Mouse (Mus musculus): Measurements from ENCODE around the gene Fcer1g.

Fcer1g gene

GRCm38 (mm10) chr1:171212854-171213253 is 21.3 kb downstream of the Fcer1g start:
- DNase-seq, result no peak

- no peak for DNase-seq
Measured at GRCm38 (mm10) chr1:171209409-171209808, 24.8 kb downstream of the Fcer1g start.

- DNase-seq, result no peak
Measured at GRCm38 (mm10) chr1:171205704-171206493, 28.3 kb downstream of the Fcer1g start.

DNA sequence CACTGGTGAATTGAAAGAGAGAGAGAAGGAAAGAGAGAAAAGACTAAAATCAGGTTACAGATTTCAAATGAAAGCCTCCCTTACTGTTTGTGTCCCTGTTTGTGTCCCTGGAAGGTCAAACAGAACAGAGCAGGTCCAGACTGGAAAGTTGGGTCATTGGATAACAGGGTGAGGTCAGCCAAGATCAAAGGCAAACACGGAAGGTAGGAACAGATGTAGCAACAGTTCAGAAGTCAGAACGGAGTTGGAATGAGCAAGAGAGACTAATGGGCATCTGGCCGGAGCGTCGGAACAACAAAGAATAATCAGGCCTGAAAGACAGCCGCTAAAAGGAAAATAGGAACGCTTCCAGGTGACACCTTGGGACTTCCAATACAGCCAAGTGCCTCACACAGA is 29.9 kb downstream of the Fcer1g start:
- no peak for DNase-seq

GRCm38 (mm10) chr1:171203471-171204248 is 30.5 kb downstream of the Fcer1g start:
- DNase-seq, result no peak

GRCm38 (mm10) chr1:171200769-171201168 is 33.4 kb downstream of the Fcer1g start:
- no peak for DNase-seq

GRCm38 (mm10) chr1:171199532-171199931 is 34.6 kb downstream of the Fcer1g start:
- no peak for DNase-seq

DNA sequence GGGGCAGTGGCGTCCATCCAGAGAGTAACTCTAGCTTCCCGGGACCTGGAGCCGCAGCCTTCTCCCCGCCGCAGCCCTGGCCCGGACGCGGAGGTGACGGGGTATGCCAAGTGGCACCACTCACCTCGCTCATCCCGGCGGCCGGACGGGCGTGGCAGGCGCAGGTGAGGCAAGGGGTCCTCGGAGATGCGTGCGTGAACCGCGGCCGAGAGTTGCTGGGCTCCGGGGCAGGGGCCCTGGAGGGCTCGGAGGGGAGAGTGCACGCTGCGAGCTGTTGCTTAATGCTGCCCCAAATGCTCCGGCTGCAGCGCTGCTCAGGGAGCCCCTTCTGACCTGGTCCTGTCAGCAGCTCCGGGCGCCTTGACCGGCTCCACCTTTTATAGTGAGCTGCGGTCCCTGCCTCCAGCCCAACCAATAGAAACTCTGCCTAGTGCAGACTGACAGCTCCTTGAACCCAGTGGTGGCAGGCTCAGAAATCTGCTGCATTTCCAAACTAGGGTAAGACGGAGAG is 38.2 kb downstream of the Fcer1g start, which contains the start of gene Pcp4l1:
TSS of gene Pcp4l1 (minus strand) at position 382 of the 511 bp plus-strand sequence.
- peak; percentile 75 to 76 for DNase-seq

DNA sequence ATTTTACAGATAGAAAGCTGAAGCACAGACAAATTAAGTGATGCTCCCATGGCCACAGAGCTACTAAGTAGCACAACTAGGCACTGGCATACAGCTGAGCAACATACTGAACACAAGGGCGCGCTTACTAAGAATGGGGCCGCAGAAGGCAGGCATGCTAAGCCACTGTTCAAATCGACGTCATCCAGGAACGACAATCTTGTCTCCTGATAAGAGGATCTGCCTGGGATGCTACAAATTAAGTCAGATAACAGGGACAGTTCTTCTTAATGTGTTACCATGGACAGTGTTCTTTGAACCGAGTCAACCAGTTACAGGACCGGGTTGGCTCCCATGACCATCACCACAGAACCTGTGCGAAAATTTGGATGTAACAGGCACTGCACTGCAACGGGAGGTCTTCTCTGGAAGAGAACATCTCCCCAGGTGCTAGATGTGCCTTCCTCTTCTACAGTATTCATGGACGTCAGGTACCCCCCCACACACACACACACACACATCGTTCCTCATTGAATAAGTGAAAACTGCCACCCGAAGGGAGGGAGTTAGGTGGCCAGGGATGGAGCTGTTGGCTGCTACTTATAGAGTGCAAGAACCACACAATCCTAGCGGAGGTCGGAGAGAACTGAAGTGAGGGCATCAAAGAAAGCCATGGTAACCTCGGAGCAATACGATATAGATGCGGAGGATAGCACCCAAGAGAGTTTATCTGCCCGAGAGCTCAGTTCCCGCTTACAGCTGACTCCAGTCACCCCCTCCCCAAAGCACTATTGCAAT is 38.9 kb downstream of the Fcer1g start:
- DNase-seq, result no peak

DNA sequence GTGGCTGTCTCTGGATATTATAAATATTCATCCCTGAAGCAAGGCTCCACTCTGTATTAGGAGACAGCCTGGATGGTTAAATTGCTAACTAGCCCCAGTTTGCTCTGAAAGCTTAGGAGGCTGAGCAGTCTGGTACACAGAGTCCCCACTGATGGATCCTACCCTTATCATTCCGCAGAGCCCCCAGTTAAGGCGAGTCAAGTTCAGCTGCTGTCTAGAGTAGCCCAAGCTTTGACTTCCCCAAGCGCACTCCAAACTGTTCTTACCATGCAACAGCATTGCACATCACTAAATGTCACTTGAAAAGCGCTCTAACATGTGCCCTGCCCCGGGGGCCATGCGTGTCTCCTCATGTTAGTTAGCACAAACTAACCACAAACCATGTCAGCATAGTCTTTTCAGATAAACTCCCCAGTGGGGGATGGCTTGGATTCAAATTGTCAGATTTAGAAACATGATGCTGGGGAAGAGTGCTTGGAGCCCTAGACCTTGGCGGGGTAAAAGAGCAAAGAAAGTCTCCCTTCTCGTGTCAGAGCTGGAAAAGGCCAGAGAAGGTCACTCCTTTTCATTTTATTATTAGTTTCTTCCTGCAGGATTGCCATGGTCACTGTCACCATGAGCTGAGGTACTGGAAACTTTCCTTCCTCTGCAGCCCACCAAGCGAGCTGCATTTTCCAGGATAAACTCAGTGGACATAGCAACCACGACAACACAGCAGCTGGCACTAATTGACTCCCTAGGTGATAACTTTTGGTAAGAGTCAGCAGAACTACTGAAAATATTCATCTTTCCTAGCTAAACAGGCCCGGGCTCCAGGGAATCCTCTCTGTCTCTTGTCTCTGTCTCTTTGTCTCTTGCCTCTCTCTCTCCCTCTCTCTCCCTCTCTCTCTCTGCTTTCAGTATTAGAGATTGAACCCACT is 40.0 kb downstream of the Fcer1g start:
- no peak for DNase-seq

- peak in 1 of 2 experiments; percentile 20 for DNase-seq
Measured at GRCm38 (mm10) chr1:171193093-171193840, 40.9 kb downstream of the Fcer1g start.

DNA sequence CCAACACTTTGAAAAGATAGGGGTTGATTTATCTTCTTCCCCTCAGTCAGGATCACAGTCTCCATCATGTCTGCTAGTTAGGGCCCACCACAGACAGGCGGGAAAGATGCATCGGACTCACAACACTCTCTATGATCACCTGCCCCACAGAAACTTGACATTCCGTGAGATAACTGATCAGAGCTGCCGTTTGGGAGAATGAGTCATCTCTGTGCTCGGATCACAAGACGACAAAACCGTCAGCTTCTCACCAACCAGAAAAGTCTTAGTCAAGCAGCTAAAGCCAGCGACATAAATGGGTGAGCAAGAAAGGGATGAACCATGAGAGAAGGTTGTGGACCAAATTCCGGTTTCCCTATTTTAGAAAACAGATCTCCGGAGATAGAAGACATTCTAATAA is 41.9 kb downstream of the Fcer1g start:
- no peak for DNase-seq

DNA sequence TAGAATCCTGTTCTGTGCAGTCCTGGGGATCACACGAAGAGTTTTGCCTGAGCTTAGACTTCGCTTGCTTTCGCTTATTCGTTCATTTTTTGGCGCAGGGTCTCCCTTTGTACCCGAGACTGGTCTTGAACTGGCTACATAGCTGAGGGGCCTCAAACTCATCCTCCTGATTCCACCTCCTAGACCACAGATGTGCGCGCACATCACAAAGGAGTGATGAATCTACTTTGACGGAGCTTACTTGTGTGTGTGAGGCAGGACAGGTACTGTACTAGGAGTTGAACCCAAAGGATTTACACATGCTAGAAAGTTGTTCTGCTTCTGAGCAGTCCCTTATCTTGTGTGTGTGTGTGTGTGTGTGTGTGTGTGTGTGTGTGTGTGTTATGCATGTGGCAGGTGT is 43.3 kb downstream of the Fcer1g start:
- DNase-seq, result no peak

DNA sequence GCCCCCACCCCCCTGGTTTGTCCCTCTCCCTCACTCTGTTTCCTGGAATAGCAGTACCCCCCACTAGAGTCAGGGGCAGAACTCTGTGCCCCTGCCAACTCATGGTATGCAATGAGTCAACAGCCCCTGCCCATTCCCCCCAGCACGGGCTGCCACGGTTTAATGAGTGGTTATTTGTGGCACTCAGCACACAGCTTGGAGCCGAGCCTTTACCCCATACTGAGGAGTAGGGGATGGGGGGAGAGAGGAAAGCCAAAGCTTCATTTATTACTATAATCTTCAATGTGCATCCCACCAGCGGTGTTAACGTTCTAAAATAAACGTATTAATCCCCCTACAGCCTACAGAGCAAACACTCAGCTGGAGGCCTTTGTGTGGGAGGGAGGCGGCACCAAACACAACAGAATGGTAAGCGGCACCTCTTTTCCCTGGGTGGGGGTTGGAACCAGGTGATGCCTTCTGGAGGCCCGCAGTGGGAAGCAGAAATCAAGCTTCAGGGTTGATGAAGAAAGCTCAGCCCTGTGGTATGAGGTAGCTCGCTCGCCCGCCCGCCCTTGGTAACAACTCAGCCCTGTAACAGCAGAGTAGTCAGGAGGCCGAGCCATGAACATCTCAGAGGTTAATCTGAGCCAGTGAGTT is 44.6 kb downstream of the Fcer1g start:
- DNase-seq, result peak; percentile 15 to 32

DNA sequence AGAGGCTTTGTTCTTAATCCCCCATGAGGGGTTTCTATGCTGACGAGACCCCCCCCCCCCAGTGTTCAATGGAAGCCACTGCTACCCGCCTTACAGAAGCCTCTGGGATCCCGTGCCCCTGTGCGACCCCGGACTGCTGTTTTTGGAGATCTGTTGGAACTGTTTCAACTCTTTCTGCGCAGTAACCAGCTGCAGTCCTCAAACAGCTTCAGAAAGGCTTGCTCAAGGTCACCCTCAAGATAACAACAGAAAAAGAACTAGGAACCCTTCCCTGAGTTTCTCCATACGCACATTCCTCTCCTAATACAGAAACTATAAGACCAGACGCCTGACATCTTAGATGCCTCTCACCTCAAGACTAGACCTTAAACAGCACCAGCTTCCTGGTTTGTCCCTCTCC is 45.1 kb downstream of the Fcer1g start:
- DNase-seq, result no peak

GRCm38 (mm10) chr1:171187851-171188700 is 46.1 kb downstream of the Fcer1g start:
- DNase-seq, result no peak

DNA sequence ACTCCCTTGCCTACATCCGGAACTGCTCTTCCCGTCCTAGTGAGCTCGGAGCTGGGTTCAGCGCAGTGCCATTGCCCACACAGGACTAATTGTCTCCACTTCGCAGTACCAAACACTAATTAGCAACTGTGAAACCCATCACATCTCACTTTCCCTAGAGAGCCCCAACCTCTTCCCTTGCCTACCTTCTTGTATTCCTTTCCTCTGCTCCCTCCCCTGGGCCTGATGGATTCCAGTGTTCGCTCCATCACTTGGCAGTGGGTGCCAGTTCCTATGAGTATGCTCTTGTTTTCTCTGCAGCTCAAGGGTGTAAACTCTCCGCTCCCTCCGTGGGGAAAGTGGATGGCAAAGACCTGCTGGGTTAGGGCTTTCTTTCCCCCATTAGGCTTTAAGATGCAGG is 48.5 kb downstream of the Fcer1g start:
- DNase-seq, result no peak

- no peak for DNase-seq
Measured at GRCm38 (mm10) chr1:171184314-171184713, 49.9 kb downstream of the Fcer1g start.

GRCm38 (mm10) chr1:171183620-171184019 is 50.5 kb downstream of the Fcer1g start:
- no peak for DNase-seq

DNA sequence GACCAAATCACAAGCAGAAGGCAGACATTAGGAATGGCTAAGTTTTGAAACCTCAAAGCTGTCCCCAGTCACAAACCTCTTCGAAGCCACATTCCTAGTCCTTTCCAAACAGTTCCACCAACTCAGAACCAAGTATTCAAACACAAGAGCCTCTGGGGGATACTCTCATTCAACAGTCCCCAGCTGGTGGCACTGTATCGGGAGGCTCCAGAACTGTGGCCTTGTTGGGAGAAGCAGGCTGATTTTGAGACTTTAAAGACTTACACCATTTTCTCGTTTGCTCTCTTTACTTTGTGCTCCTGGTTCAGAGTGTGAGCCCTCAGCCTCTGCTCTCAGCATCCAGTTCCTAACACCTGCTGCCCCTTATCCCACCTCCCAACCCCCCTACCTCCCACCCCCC is 51.1 kb downstream of the Fcer1g start:
- DNase-seq, result no peak

Data from cerebellum, postnatal 10 days (tissue).